Mouse (Mus musculus) skeletal muscle tissue, postnatal 0 days (tissue): ENCODE measurements around the gene Adamtsl2. TPM values are rescaled to one million over a fixed set of nuclear protein-coding genes. Genes with fewer than 3 reads are reported as not detected.

Experiments
- polyA plus RNA-seq: library from polyadenylated mRNA; unstranded; fragments of >200 nt; fragmentation: Nextera tagmentation; extraction: Ambion mirVana; gene quantifications from 2 replicates; pipeline ENCODE4 v1.2.1, GENCODE M21; 2015

Gene Adamtsl2
- polyA plus RNA-seq: 2.2 and 2.6 TPM in 2 replicates

GRCm38 (mm10) chr2:27079152-27079584 is at the start of gene Adamtsl2:
Adamtsl2 (plus strand) TSS chr2:27079379.

GRCm38 (mm10) chr2:27071978-27072377 is 7.2 kb upstream of the Adamtsl2 start, which contains the start of gene Mymk:
Mymk (minus strand) TSS chr2:27072179.

GRCm38 (mm10) chr2:27141950-27142693 is 62.9 kb downstream of the Adamtsl2 start, which contains the start of gene Fam163b:
Fam163b (minus strand) TSS chr2:27142491.

Other genes starting within 250 kb of the Adamtsl2 start
- not detected in 2 replicates for gene Abo, start 214.4 kb upstream of the Adamtsl2 start, polyA plus RNA-seq
- 8.4 and 8.8 TPM in 2 replicates for gene Surf6, start 176.5 kb upstream of the Adamtsl2 start, polyA plus RNA-seq
- 27.8 and 30.7 TPM in 2 replicates for gene Med22, start 168.7 kb upstream of the Adamtsl2 start, polyA plus RNA-seq
- gene Rpl7a, start 168.6 kb upstream of the Adamtsl2 start, polyA plus RNA-seq: 346 and 348 TPM in 2 replicates
- gene Surf2, start 163.0 kb upstream of the Adamtsl2 start, polyA plus RNA-seq: 22.1 and 24.5 TPM in 2 replicates
- 39.8 and 44.5 TPM in 2 replicates for gene Surf1, start 162.8 kb upstream of the Adamtsl2 start, polyA plus RNA-seq
- 113 and 137 TPM in 2 replicates for gene Surf4, start 145.5 kb upstream of the Adamtsl2 start, polyA plus RNA-seq
- gene Stkld1, start 145.3 kb upstream of the Adamtsl2 start, polyA plus RNA-seq: 0.09 TPM in 1 of 2 replicates, not detected in the other
- gene Rexo4, start 115.0 kb upstream of the Adamtsl2 start, polyA plus RNA-seq: 16.3 and 18.7 TPM in 2 replicates
- gene Adamts13, start 106.0 kb upstream of the Adamtsl2 start, polyA plus RNA-seq: 0.12 TPM in 1 of 2 replicates, not detected in the other
- 27.7 and 32.4 TPM in 2 replicates for gene Cacfd1, start 69.5 kb upstream of the Adamtsl2 start, polyA plus RNA-seq
- gene Slc2a6, start 51.4 kb upstream of the Adamtsl2 start, polyA plus RNA-seq: 0.54 and 0.56 TPM in 2 replicates
- 166 and 171 TPM in 2 replicates for gene Mymk, start 7.2 kb upstream of the Adamtsl2 start, polyA plus RNA-seq
- gene Fam163b, start 63.1 kb downstream of the Adamtsl2 start, polyA plus RNA-seq: 0.15 and 0.18 TPM in 2 replicates
- gene Dbh, start 85.9 kb downstream of the Adamtsl2 start, polyA plus RNA-seq: 0.82 and 1.2 TPM in 2 replicates
- 5.0 and 5.7 TPM in 2 replicates for gene Sardh, start 169.0 kb downstream of the Adamtsl2 start, polyA plus RNA-seq